Mouse (Mus musculus) monocyte, adult 2 months (primary cell): ENCODE data around the gene Smyd4.
"Not testable (repeated sequence)": the region's sequence is repeated elsewhere in the genome, so short reads cannot be mapped to it uniquely, and the experiment has no call there.

Source experiments
- DNase-seq, 2 experiments: peaks; one replicate each; pipeline ENCODE4 v3.0.0; 2022; ENCODE audit warnings: low spot score in 2 of 2, low read depth in 1 of 2

Gene Smyd4

GRCm38 (mm10) chr11:75344716-75345115 is 3.5 kb upstream of the Smyd4 start:
- no peak for DNase-seq

- no peak for DNase-seq
These were observed 1.6 kb upstream of the Smyd4 start for GRCm38 (mm10) chr11:75346556-75347187.

GRCm38 (mm10) chr11:75347188-75347585 is 1.0 kb upstream of the Smyd4 start:
- no peak for DNase-seq

GRCm38 (mm10) chr11:75347596-75347995 is 637 bp upstream of the Smyd4 start:
- DNase-seq: no peak

- DNase-seq: no peak
These were observed 643 bp downstream of the Smyd4 start for GRCm38 (mm10) chr11:75348890-75349261.

GRCm38 (mm10) chr11:75351225-75351624 is 3.0 kb downstream of the Smyd4 start:
- no peak for DNase-seq

- no peak for DNase-seq
These were observed 7.2 kb downstream of the Smyd4 start for GRCm38 (mm10) chr11:75355475-75355874.

- DNase-seq: no peak
These were observed 28.9 kb downstream of the Smyd4 start for GRCm38 (mm10) chr11:75377125-75377524.

GRCm38 (mm10) chr11:75378786-75379185 is 30.6 kb downstream of the Smyd4 start:
- not testable (repeated sequence) for DNase-seq

- DNase-seq: not testable (repeated sequence)
These were observed 35.3 kb downstream of the Smyd4 start for GRCm38 (mm10) chr11:75383529-75383928.

GRCm38 (mm10) chr11:75395611-75396010 is 47.4 kb downstream of the Smyd4 start:
- DNase-seq: no peak

GRCm38 (mm10) chr11:75397452-75397851 is 49.2 kb downstream of the Smyd4 start:
- DNase-seq: no peak

GRCm38 (mm10) chr11:75399411-75399841 is 51.2 kb downstream of the Smyd4 start:
- no peak for DNase-seq

GRCm38 (mm10) chr11:75400099-75400498 is 51.9 kb downstream of the Smyd4 start:
- DNase-seq: no peak

GRCm38 (mm10) chr11:75402271-75402690 is 54.0 kb downstream of the Smyd4 start:
- DNase-seq: no peak

- DNase-seq: no peak
These were observed 55.2 kb downstream of the Smyd4 start for GRCm38 (mm10) chr11:75403301-75404052.

GRCm38 (mm10) chr11:75404801-75405200 is 56.6 kb downstream of the Smyd4 start:
- DNase-seq: no peak

- no peak for DNase-seq
These were observed 57.9 kb downstream of the Smyd4 start for GRCm38 (mm10) chr11:75406104-75406503.

- peak in 1 of 2 experiments; percentile 53 for DNase-seq
These were observed 58.6 kb downstream of the Smyd4 start for GRCm38 (mm10) chr11:75406865-75407264.

- no peak for DNase-seq
These were observed 61.7 kb downstream of the Smyd4 start for GRCm38 (mm10) chr11:75409679-75410575.

- DNase-seq: no peak
These were observed 62.4 kb downstream of the Smyd4 start for GRCm38 (mm10) chr11:75410591-75410990.

GRCm38 (mm10) chr11:75415096-75415495 is 66.9 kb downstream of the Smyd4 start:
- peak; percentile 13 to 44 for DNase-seq
